Mouse (Mus musculus): ENCODE measurements at regions not wholly inside any gene's neighbourhood (a gene's known extent, or its start where the extent isn't known, plus 50 kb on each side); places are given as distances from the start of the nearest gene placed in this dataset.

DNA sequence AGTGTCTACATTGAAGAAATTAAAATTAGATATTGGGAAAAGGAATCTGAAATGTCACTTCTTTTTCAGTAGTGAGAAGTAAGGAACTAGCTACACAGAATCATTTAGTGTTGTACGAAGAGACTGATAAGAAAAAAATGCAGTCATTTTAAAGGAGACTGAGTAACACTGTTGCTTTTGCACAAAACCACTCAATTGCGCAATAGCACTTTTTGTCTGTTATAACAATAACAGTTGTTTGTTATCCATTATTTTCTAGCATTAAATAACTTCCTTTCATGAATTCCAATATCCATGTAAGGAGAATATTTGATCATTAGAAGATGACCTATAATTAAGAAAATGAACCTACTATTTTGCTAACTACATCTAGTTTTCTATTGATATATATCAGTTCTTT lies 790.8 kb downstream of the Slitrk1 start:
- Histone ChIP-seq H3K27me3 (replicated peaks) (no peaks in the 10 kb centered on the region), H3K36me3 (replicated peaks) (no peaks in the 10 kb centered on the region), H3K9me3 (no peaks in the 10 kb centered on the region), H3K4me2 (no peak overlapping the region), H3K4me1 (no peaks in the 10 kb centered on the region), H3K27ac (no peak overlapping the region), H3K4me3 (no peak overlapping the region), H3K9ac (no peak overlapping the region)
- ATAC-seq (replicated peaks): no peak
- WGBS: 89% methylated on average over 2 of the region's 2 CpGs

DNA sequence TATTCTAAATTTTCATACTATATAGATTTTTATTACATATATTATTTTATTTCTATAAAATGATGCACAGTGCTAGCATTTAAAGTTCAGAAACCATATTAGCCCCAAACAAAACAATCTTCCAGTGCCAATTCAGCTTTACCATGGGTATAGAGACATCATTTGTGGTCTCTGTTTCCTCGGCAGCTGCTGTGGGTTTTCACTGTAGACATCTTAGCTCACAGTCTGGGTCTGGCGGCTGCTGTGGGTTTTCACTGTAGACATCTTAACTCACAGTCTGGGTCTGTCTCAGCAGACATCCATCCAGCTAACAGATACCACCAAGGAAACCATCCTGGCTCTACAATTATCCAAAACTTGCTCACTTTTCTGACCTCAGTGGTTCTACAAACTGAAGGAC lies 808.9 kb downstream of the Slitrk1 start:
- no peaks in the 10 kb centered on the region for H3K27me3 ChIP-seq (replicated peaks)
- no peak overlapping the region for H3K9ac ChIP-seq
- H3K4me1 ChIP-seq: no peaks in the 10 kb centered on the region
- 71% methylated on average over 2 of the region's 2 CpGs for WGBS
- no peak overlapping the region for H3K27ac ChIP-seq
- no peaks in the 10 kb centered on the region for H3K36me3 ChIP-seq (replicated peaks)
- H3K4me3 ChIP-seq: no peak overlapping the region
- no peak overlapping the region for H3K4me2 ChIP-seq
- ATAC-seq (replicated peaks): no peak
- H3K9me3 ChIP-seq: no peaks in the 10 kb centered on the region

GRCm38 (mm10) chr14:108090965-108091364 lies 823.0 kb downstream of the Slitrk1 start:
- H3K27ac ChIP-seq: no peak overlapping the region
- no peak overlapping the region for H3K4me2 ChIP-seq
- H3K36me3 ChIP-seq (replicated peaks): no peaks in the 10 kb centered on the region
- 91% methylated on average over 2 of the region's 2 CpGs for WGBS
- no peak overlapping the region for H3K4me3 ChIP-seq
- H3K4me1 ChIP-seq: no peaks in the 10 kb centered on the region
- no peak for ATAC-seq (replicated peaks)
- no peaks in the 10 kb centered on the region for H3K27me3 ChIP-seq (replicated peaks)
- H3K9ac ChIP-seq: no peak overlapping the region
- no peaks in the 10 kb centered on the region for H3K9me3 ChIP-seq

DNA sequence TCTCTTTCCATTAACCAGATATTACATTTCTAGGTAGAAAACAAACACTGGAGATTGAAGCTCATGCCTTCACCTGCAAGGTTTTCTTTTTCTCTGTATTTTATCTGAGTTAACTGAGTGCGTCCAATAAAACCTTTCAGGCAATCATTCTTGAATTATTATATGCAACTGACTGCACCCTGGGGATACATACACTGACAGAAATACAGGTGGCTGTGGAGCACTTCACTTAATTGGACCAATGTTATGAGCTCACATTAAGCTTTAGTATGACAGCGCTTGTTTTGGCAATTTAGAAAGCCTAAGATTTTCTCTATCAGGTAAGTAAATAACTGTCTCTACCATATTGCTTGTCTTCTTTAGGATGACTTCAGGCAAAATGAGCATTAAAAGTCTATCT lies 864.0 kb downstream of the Slitrk1 start:
- ATAC-seq (replicated peaks): no peak
- H3K9ac ChIP-seq: no peak overlapping the region
- no peaks in the 10 kb centered on the region for H3K27me3 ChIP-seq (replicated peaks)
- H3K4me1 ChIP-seq: no peaks in the 10 kb centered on the region
- no peak overlapping the region for H3K4me3 ChIP-seq
- H3K9me3 ChIP-seq: no peaks in the 10 kb centered on the region
- H3K27ac ChIP-seq: no peak overlapping the region
- no peaks in the 10 kb centered on the region for H3K36me3 ChIP-seq (replicated peaks)
- no peak overlapping the region for H3K4me2 ChIP-seq
- 87% methylated on average over 2 of the region's 2 CpGs for WGBS

- no peak for ATAC-seq (replicated peaks)
- H3K9me3 ChIP-seq: no peaks in the 10 kb centered on the region
- 97% methylated on average over 1 of the region's 1 CpGs for WGBS
- H3K27ac ChIP-seq: no peak overlapping the region
- H3K4me1 ChIP-seq: no peaks in the 10 kb centered on the region
- H3K27me3 ChIP-seq (replicated peaks): no peaks in the 10 kb centered on the region
- H3K36me3 ChIP-seq (replicated peaks): no peaks in the 10 kb centered on the region
- no peak overlapping the region for H3K4me3 ChIP-seq
- no peak overlapping the region for H3K9ac ChIP-seq
- no peak overlapping the region for H3K4me2 ChIP-seq
These were observed 878.0 kb downstream of the Slitrk1 start for GRCm38 (mm10) chr14:108035959-108036358.

- WGBS: 82% methylated on average over 1 of the region's 1 CpGs
- ATAC-seq (replicated peaks): no peak
- Histone ChIP-seq H3K36me3 (replicated peaks) (no peaks in the 10 kb centered on the region), H3K4me3 (no peak overlapping the region), H3K9me3 (no peaks in the 10 kb centered on the region), H3K4me2 (no peak overlapping the region), H3K27ac (no peak overlapping the region), H3K27me3 (replicated peaks) (no peaks in the 10 kb centered on the region), H3K4me1 (no peaks in the 10 kb centered on the region), H3K9ac (no peak overlapping the region)
These were observed 879.8 kb downstream of the Slitrk1 start for GRCm38 (mm10) chr14:108034162-108034561.

DNA sequence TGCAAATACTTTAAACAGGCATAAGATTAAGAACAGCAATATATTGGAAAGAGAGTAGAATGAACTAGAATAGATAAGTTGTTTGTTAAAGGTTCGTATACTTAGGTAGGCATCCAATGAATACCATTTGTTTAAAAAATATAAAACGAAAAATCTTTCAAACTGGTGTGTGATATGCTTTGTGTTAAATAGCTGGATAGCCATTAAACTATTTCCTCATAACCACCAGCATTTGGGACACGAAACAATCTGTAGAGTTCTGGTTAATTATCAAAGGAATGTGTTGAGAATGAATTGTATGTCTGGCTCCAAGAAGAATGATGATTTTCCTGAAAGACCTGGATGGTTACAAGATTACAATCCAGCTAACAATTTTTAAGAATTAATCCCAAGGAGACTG lies 891.4 kb downstream of the Slitrk1 start:
- Histone ChIP-seq H3K4me2 (no peak overlapping the region), H3K4me3 (no peak overlapping the region), H3K9ac (no peak overlapping the region), H3K9me3 (no peaks in the 10 kb centered on the region), H3K4me1 (no peaks in the 10 kb centered on the region), H3K36me3 (replicated peaks) (no peaks in the 10 kb centered on the region), H3K27ac (no peak overlapping the region), H3K27me3 (replicated peaks) (no peaks in the 10 kb centered on the region)
- WGBS: 79% methylated on average over 3 of the region's 3 CpGs
- ATAC-seq (replicated peaks): no peak

- H3K9ac ChIP-seq: no peak overlapping the region
- 51% methylated on average over 1 of the region's 1 CpGs for WGBS
- no peak for ATAC-seq (replicated peaks)
These were observed 891.9 kb downstream of the Slitrk1 start for GRCm38 (mm10) chr14:108022066-108022465.

GRCm38 (mm10) chr14:108021331-108021730 lies 892.6 kb downstream of the Slitrk1 start:
- WGBS: 92% methylated on average over 7 of the region's 7 CpGs
- ATAC-seq (replicated peaks): no peak

More at GRCm38 (mm10) chr14:108022066-108022465, 891.9 kb downstream of the Slitrk1 start:
- Histone ChIP-seq H3K27ac (no peak overlapping the region), H3K27me3 (replicated peaks) (no peaks in the 10 kb centered on the region), H3K36me3 (replicated peaks) (no peaks in the 10 kb centered on the region), H3K4me2 (no peak overlapping the region), H3K4me3 (no peak overlapping the region), H3K9me3 (no peaks in the 10 kb centered on the region), H3K4me1 (no peaks in the 10 kb centered on the region)

GRCm38 (mm10) chr14:107987752-107988285 lies 926.1 kb downstream of the Slitrk1 start:
- Histone ChIP-seq H3K27ac (no peak overlapping the region), H3K9me3 (no peaks in the 10 kb centered on the region), H3K9ac (no peak overlapping the region), H3K4me2 (no peak overlapping the region), H3K27me3 (replicated peaks) (no peaks in the 10 kb centered on the region), H3K4me3 (no peak overlapping the region), H3K36me3 (replicated peaks) (no peaks in the 10 kb centered on the region), H3K4me1 (no peaks in the 10 kb centered on the region)
- peak; percentile 72; the same call in 1 of the 2 replicates for ATAC-seq (replicated peaks)

More at GRCm38 (mm10) chr14:108021331-108021730, 892.6 kb downstream of the Slitrk1 start:
- Histone ChIP-seq H3K9ac (no peak overlapping the region), H3K9me3 (no peaks in the 10 kb centered on the region), H3K4me2 (no peak overlapping the region), H3K4me1 (no peaks in the 10 kb centered on the region), H3K27ac (no peak overlapping the region), H3K36me3 (replicated peaks) (no peaks in the 10 kb centered on the region), H3K4me3 (no peak overlapping the region), H3K27me3 (replicated peaks) (no peaks in the 10 kb centered on the region)

DNA sequence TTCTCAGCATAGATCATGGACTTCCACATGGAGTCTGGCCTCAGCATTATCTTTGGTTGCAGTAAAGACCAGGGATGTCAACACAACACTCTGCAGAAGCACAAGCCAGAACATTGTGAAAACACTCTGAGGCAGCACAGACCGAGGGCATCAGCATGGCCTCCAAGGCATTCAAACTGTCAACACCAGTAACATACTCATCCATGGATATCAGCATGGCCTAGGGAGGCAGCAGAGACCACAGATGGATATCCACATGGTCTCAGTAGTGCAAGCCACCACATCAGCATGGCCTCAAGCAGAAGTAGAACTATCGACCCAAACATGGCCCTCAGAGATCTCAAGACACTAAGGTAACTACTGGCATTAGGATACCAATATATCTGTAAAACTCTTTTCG lies 935.8 kb downstream of the Slitrk1 start:
- no peaks in the 10 kb centered on the region for H3K9me3 ChIP-seq
- H3K27me3 ChIP-seq (replicated peaks): no peaks in the 10 kb centered on the region
- H3K4me2 ChIP-seq: no peak overlapping the region
- H3K4me1 ChIP-seq: no peaks in the 10 kb centered on the region
- H3K9ac ChIP-seq: no peak overlapping the region
- H3K27ac ChIP-seq: no peak overlapping the region
- H3K36me3 ChIP-seq (replicated peaks): no peaks in the 10 kb centered on the region
- H3K4me3 ChIP-seq: no peak overlapping the region
- WGBS: 85% methylated on average over 3 of the region's 3 CpGs
- no peak for ATAC-seq (replicated peaks)

- Histone ChIP-seq H3K27ac (no peak overlapping the region), H3K36me3 (replicated peaks) (no peaks in the 10 kb centered on the region), H3K4me2 (no peak overlapping the region), H3K9me3 (no peaks in the 10 kb centered on the region), H3K27me3 (replicated peaks) (no peaks in the 10 kb centered on the region), H3K4me3 (no peak overlapping the region), H3K9ac (no peak overlapping the region), H3K4me1 (no peaks in the 10 kb centered on the region)
- 77% methylated on average over 1 of the region's 1 CpGs for WGBS
- no peak for ATAC-seq (replicated peaks)
These were observed 961.9 kb downstream of the Slitrk1 start for GRCm38 (mm10) chr14:107952076-107952475.

DNA sequence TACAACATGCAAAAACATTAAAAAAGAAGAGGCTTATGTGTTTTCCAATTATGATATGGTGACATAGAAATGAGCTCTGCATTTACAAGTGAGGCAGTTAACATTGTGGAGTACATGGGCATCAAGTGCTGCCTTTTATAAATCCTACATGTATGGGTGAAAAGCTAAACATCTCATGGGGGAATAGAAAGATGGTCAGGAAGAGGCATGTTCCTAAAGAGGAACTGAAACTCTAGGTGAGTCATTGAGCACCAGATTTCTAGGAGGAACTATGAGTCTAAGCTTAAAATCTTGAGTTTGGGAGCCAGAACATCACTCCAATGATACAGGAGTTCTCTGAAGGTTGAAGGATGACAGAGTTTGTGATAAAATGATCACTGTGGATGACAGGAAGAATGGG lies 1010.2 kb downstream of the Slitrk1 start:
- no peaks in the 10 kb centered on the region for H3K9me3 ChIP-seq
- no peaks in the 10 kb centered on the region for H3K36me3 ChIP-seq (replicated peaks)
- no peak overlapping the region for H3K4me2 ChIP-seq
- H3K4me3 ChIP-seq: no peak overlapping the region
- no peak for ATAC-seq (replicated peaks)
- H3K9ac ChIP-seq: no peak overlapping the region
- no peaks in the 10 kb centered on the region for H3K4me1 ChIP-seq
- no peaks in the 10 kb centered on the region for H3K27me3 ChIP-seq (replicated peaks)
- no peak overlapping the region for H3K27ac ChIP-seq

Data from midbrain, embryonic 15.5 days (tissue).